Mouse (Mus musculus) spleen, adult 2 months (tissue): ENCODE results near the gene Afap1.

Experiments
- CTCF ChIP-seq: fragments of 200-500 bp; IDR thresholded peaks from 2 replicates; pipeline ENCODE4 v1.5.1; 2011; ENCODE audit warnings: mild to moderate bottlenecking, inconsistent platforms; ENCODE audit not compliant: insufficient read depth, insufficient read length, insufficient replicate concordance; ENCODE audit errors: extremely low read depth
- POLR2A ChIP-seq: fragments of 200-500 bp; IDR thresholded peaks from 2 replicates; pipeline ENCODE4 v1.6.1; 2011; ENCODE audit warnings: low read depth, low read length, inconsistent platforms

GRCm38 (mm10) chr5:35923448-35923847, 30.3 kb downstream of the Afap1 start:
- TF ChIP-seq CTCF: no peak
- TF ChIP-seq POLR2A: no peak
